Mouse (Mus musculus): ENCODE results near the gene E130114P18Rik. TPM values are rescaled to one million over a fixed set of nuclear protein-coding genes. Genes with fewer than 3 reads are reported as not detected.
A peak's percentile ranks its signal among the peaks of the same experiment; 100 is the strongest.

Gene E130114P18Rik
- polyA plus RNA-seq, 1 experiment from 2014 or later = 0.35 TPM

DNA sequence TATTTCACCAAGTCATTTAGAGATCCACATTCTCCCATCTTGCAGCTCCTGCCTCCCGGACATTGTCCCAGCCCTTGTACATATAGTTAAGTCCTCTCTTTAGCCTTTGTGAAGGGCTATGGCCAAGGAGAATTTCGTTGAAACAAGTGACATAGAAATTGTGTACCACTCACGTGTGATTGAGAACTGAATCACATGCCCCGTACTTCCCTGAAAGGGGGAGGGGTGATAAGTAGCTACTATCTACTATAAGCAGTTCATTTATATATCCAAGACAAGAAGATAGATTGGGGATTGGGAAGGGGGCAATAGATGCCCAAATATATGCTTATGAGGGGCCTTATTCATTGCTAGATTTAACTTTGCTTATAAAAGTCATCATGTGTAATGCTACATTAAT, 10.9 kb downstream of the E130114P18Rik start:
- H3K4me1 ChIP-seq (ENCODE audit: control insufficient read depth, insufficient read depth, low read length) = no peaks in the 10 kb centered on the region
- no peaks in the 10 kb centered on the region for H3K27me3 ChIP-seq (ENCODE audit: control insufficient read depth, insufficient read depth, low read length)
- no peak overlapping the region for H3K4me3 ChIP-seq (ENCODE audit: low read length)
- H3K27ac ChIP-seq (ENCODE audit: low read depth, low read length) = no peak overlapping the region
- no peaks in the 10 kb centered on the region for H3K9me3 ChIP-seq (ENCODE audit: control insufficient read depth, low read length)
- H3K9ac ChIP-seq (ENCODE audit: low read depth, low read length) = no peak overlapping the region
- WGBS = 79% methylated on average over 4 of the region's 4 CpGs
- H3K36me3 ChIP-seq (ENCODE audit: control insufficient read depth, insufficient read depth, low read length) = no peaks in the 10 kb centered on the region
- H3K4me2 ChIP-seq (replicated peaks; ENCODE audit: low read depth, low read length) = no peak overlapping the region
- ATAC-seq (ENCODE audit: low FRiP score, low TSS enrichment) = no peak

DNA sequence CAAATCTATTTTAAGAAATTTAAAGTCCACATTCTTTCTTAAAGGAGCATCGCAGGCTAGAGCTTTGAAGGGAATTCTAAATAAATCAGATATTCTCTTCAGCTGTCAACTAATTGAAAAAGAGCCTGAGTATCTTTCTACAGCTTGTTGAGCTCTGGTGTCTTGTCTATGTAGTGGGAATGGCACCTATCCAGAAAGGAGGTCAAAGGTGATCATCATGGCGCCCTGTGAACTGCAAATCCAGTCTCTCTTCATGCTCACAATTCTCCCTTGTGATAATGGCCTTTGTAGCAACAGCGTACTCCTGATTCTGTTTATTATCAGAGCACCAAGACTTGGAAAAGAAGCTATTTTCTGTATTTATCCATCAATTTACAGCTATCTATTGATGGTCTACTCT, 11.8 kb downstream of the E130114P18Rik start:
- no peak overlapping the region for H3K4me3 ChIP-seq (ENCODE audit: low read length)
- H3K4me1 ChIP-seq (ENCODE audit: control insufficient read depth, insufficient read depth, low read length) = no peaks in the 10 kb centered on the region
- 88% methylated on average over 3 of the region's 3 CpGs for WGBS
- H3K36me3 ChIP-seq (ENCODE audit: control insufficient read depth, insufficient read depth, low read length) = no peaks in the 10 kb centered on the region
- peaks cover 1% of the 10 kb centered on the region; the same call in 1 of the 2 replicates for H3K27me3 ChIP-seq (ENCODE audit: control insufficient read depth, insufficient read depth, low read length)
- no peak for ATAC-seq (ENCODE audit: low FRiP score, low TSS enrichment)
- H3K27ac ChIP-seq (ENCODE audit: low read depth, low read length) = no peak overlapping the region
- H3K4me2 ChIP-seq (replicated peaks; ENCODE audit: low read depth, low read length) = no peak overlapping the region
- H3K9ac ChIP-seq (ENCODE audit: low read depth, low read length) = no peak overlapping the region
- no peaks in the 10 kb centered on the region for H3K9me3 ChIP-seq (ENCODE audit: control insufficient read depth, low read length)

DNA sequence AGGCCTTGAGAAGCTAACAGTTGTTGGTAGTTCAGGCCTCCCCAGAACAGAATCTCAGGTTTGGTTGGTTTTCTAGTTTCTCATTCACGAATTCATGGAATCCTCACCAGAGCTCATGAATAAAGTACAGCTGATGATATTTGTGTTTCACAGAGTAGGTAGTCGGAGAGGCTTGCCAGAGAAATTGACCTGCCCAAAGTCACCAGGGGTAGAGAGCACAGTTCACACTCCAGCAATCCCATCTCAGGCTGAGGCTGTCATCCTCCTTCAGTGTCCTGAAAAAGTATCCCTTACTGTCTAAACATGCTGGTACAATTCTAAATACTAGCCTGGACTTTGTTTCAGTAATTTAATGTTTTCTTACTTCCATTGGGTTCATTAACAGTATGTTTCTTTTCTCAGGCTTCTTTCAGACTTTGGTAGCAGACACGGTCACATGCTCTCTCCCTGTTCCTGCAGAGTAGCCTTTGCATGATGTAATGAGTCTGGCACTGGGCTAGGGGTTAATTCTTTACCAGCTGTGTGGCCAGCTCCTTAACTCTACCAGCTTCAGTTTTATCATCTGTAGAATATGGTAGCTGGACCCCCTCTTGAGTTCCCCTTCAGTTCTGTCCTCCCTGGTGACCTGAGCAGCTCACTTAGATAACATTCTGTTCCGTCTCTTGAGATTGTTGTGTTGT, 12.4 kb downstream of the E130114P18Rik start:
- Histone ChIP-seq H3K27me3 (ENCODE audit: control insufficient read depth, insufficient read depth, low read length) (peaks cover 5% of the 10 kb centered on the region; the same call in 1 of the 2 replicates), H3K4me2 (replicated peaks; ENCODE audit: low read depth, low read length) (no peak overlapping the region), H3K9ac (ENCODE audit: low read depth, low read length) (no peak overlapping the region), H3K4me1 (ENCODE audit: control insufficient read depth, insufficient read depth, low read length) (no peaks in the 10 kb centered on the region), H3K4me3 (ENCODE audit: low read length) (no peak overlapping the region), H3K9me3 (ENCODE audit: control insufficient read depth, low read length) (no peaks in the 10 kb centered on the region), H3K27ac (ENCODE audit: low read depth, low read length) (no peak overlapping the region), H3K36me3 (ENCODE audit: control insufficient read depth, insufficient read depth, low read length) (no peaks in the 10 kb centered on the region)
- ATAC-seq (ENCODE audit: low FRiP score, low TSS enrichment) = peak; percentile 64; the same call in 1 of the 2 replicates
- WGBS = 58% methylated on average over 4 of the region's 4 CpGs

DNA sequence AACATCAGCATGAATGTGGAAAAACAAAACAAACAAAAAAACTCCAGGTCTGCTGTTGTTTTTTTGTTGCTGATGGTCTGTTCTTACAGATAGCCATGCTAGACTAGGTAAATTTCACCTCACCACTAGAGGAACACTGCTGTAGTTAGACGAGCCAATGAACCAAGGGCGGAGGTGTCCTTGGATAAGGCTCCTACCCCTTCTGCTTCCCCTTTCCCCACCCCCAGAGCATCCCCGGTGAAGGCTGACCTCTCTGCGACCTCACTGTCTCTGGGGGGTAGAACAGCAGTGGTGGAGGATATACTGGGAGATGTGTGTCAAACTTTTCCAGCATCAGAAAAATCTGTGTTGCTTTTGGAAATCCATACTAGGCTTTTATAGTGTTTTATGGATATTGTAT, 13.3 kb downstream of the E130114P18Rik start:
- Histone ChIP-seq H3K4me3 (ENCODE audit: low read length) (no peak overlapping the region), H3K27ac (ENCODE audit: low read depth, low read length) (no peak overlapping the region), H3K9me3 (ENCODE audit: control insufficient read depth, low read length) (no peaks in the 10 kb centered on the region), H3K9ac (ENCODE audit: low read depth, low read length) (no peak overlapping the region), H3K4me2 (replicated peaks; ENCODE audit: low read depth, low read length) (no peak overlapping the region), H3K27me3 (ENCODE audit: control insufficient read depth, insufficient read depth, low read length) (peaks cover 5% of the 10 kb centered on the region; the same call in 1 of the 2 replicates), H3K36me3 (ENCODE audit: control insufficient read depth, insufficient read depth, low read length) (no peaks in the 10 kb centered on the region), H3K4me1 (ENCODE audit: control insufficient read depth, insufficient read depth, low read length) (no peaks in the 10 kb centered on the region)
- WGBS = 29% methylated on average over 4 of the region's 4 CpGs
- ATAC-seq (ENCODE audit: low FRiP score, low TSS enrichment) = no peak

DNA sequence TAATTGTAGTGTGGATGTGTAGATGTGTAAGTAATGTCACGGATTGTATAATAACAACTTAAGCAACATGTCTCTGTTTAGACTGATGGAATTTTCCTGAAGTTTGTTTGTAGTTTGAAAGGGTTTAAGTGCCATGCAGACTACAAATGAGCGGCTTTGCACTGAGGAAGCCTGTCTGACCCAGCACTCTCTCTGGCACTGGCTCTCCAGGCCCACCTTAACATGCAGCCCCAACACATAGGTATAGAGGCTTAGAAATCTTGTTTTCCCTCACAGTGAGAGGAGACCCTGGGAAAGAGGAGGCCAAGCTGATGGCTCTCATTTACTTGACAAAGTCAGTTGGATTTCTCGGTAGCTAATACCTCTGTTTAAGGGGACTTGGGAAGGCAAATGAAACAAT, 19.2 kb downstream of the E130114P18Rik start:
- peak overlapping the region; percentile 40; the same call in 1 of the 2 replicates for H3K4me3 ChIP-seq (ENCODE audit: low read length)
- H3K4me1 ChIP-seq (ENCODE audit: control insufficient read depth, insufficient read depth, low read length) = 0 out of 2 replicates have a peak, but pooled peaks cover 5% of the 10 kb centered on the region
- no peaks in the 10 kb centered on the region for H3K9me3 ChIP-seq (ENCODE audit: control insufficient read depth, low read length)
- no peaks in the 10 kb centered on the region for H3K36me3 ChIP-seq (ENCODE audit: control insufficient read depth, insufficient read depth, low read length)
- H3K27ac ChIP-seq (ENCODE audit: low read depth, low read length) = no peak overlapping the region
- no peak for ATAC-seq (ENCODE audit: low FRiP score, low TSS enrichment)
- 23% methylated on average over 3 of the region's 3 CpGs for WGBS
- peaks cover 33% of the 10 kb centered on the region for H3K27me3 ChIP-seq (ENCODE audit: control insufficient read depth, insufficient read depth, low read length)
- H3K9ac ChIP-seq (ENCODE audit: low read depth, low read length) = no peak overlapping the region
- peak overlapping the region; percentile 54; the same call in 1 of the 2 replicates for H3K4me2 ChIP-seq (replicated peaks; ENCODE audit: low read depth, low read length)

DNA sequence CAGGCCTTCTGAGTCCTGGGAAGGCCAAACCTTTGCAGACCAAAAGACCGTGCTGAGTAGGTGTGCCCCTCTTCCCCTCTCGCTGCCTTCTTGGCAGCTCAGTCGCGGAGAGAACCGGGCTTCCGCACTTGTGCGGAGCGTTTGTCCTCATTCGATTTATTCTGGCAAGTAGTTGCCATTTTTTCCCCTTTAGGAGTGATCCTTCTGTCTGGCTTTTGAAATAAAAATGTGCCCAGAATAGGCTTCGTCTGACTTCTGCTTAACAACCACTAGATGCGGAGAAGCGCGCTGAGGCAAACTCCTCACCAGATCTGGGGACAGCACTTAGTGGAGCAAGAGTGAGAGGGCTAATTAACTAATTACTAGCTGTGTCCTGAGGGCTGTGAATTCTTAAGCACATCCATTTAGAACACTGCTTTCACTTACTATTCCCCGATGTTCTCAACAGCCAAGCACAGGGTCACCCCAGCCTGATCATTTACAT, 19.9 kb downstream of the E130114P18Rik start:
- H3K4me2 ChIP-seq (replicated peaks; ENCODE audit: low read depth, low read length) = peak overlapping the region; percentile 54
- WGBS = under 1% methylated on average over 14 of the region's 14 CpGs

DNA sequence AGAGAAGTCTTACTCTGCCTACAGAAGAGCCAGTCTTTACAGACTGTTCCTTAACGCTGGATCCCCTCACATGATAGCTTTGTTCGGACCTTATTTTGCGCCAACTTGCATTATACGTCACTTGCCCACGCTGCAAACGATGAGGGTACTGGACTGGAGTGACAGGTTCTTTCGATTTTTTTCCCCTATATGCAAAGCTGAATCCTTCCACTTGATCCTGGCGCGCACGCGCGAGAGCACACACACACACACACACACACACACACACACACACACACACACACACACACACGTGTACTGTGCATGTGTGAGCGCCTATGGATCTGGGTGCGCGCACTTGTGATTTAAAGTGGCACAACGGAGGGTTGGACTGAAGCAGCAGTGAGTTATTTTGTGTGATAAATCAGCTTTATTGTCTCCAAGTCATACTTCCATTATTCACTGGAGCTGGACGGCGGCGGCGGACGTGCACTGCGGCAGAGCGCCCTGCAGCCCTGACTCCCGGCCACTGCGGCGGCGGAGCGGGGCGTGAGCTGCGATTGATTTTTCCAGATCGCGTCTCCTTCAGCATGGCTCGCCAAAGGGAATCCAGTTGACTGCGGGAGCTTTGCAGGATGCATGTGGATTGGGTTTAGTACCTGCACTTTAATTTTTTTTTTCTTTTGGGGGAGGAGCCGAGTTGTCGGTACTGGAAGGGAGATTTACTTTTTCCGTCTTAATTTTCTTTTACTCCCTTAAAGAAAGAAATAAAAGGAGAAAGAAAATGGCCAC, 20.5 kb downstream of the E130114P18Rik start:
- ATAC-seq (ENCODE audit: low FRiP score, low TSS enrichment) = peak; percentile 79
- peak overlapping the region; percentile 40 for H3K4me3 ChIP-seq (ENCODE audit: low read length)
- peak overlapping the region; percentile 52; the same call in 1 of the 2 replicates for H3K9ac ChIP-seq (ENCODE audit: low read depth, low read length)
- H3K9me3 ChIP-seq (ENCODE audit: control insufficient read depth, low read length) = no peaks in the 10 kb centered on the region
- H3K27ac ChIP-seq (ENCODE audit: low read depth, low read length) = peak overlapping the region; percentile 13; the same call in 1 of the 2 replicates
- H3K4me1 ChIP-seq (ENCODE audit: control insufficient read depth, insufficient read depth, low read length) = 0 out of 2 replicates have a peak, but pooled peaks cover 5% of the 10 kb centered on the region
- WGBS = under 1% methylated on average over 38 of the region's 38 CpGs
- peaks cover 46% of the 10 kb centered on the region for H3K27me3 ChIP-seq (ENCODE audit: control insufficient read depth, insufficient read depth, low read length)
- H3K4me2 ChIP-seq (replicated peaks; ENCODE audit: low read depth, low read length) = peak overlapping the region; percentile 54
- no peaks in the 10 kb centered on the region for H3K36me3 ChIP-seq (ENCODE audit: control insufficient read depth, insufficient read depth, low read length)

More for the DNA sequence above, 19.9 kb downstream of the E130114P18Rik start:
- no peaks in the 10 kb centered on the region for H3K36me3 ChIP-seq (ENCODE audit: control insufficient read depth, insufficient read depth, low read length)
- ATAC-seq (ENCODE audit: low FRiP score, low TSS enrichment) = peak; percentile 61; the same call in 1 of the 2 replicates
- H3K27ac ChIP-seq (ENCODE audit: low read depth, low read length) = peak overlapping the region; percentile 13; the same call in 1 of the 2 replicates
- peak overlapping the region; percentile 52; the same call in 1 of the 2 replicates for H3K9ac ChIP-seq (ENCODE audit: low read depth, low read length)
- 0 out of 2 replicates have a peak, but pooled peaks cover 5% of the 10 kb centered on the region for H3K4me1 ChIP-seq (ENCODE audit: control insufficient read depth, insufficient read depth, low read length)
- peaks cover 40% of the 10 kb centered on the region for H3K27me3 ChIP-seq (ENCODE audit: control insufficient read depth, insufficient read depth, low read length)
- peak overlapping the region; percentile 40 for H3K4me3 ChIP-seq (ENCODE audit: low read length)
- no peaks in the 10 kb centered on the region for H3K9me3 ChIP-seq (ENCODE audit: control insufficient read depth, low read length)

DNA sequence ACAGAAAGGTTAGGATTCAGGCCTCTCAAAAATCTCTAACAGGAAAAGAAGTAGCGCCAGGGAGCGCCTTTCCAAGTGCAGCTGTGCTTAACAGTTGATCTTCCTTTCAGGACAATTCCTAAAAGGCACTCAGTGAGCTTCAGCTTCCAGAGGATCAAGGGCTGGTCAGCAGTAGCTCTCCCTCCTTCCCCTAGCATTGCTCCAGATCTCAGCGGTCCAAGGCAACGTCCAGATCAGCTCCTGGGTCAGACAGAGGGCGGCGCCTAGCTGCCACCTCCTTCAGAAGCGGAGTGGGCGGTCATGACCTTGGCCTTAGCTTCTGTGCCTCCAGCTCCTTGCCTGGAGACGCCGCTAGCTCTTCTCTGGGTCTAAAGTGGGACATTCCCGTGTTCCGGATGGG, 23.6 kb downstream of the E130114P18Rik start:
- 5% methylated on average over 12 of the region's 12 CpGs for WGBS
- ATAC-seq (ENCODE audit: low FRiP score, low TSS enrichment) = no peak
- H3K27ac ChIP-seq (ENCODE audit: low read depth, low read length) = no peak overlapping the region

More for the DNA sequence above, 23.6 kb downstream of the E130114P18Rik start:
- peaks cover 37% of the 10 kb centered on the region for H3K27me3 ChIP-seq (ENCODE audit: control insufficient read depth, insufficient read depth, low read length)
- H3K9me3 ChIP-seq (ENCODE audit: control insufficient read depth, low read length) = no peaks in the 10 kb centered on the region
- no peak overlapping the region for H3K4me3 ChIP-seq (ENCODE audit: low read length)
- H3K4me2 ChIP-seq (replicated peaks; ENCODE audit: low read depth, low read length) = no peak overlapping the region
- H3K4me1 ChIP-seq (ENCODE audit: control insufficient read depth, insufficient read depth, low read length) = 0 out of 2 replicates have a peak, but pooled peaks cover 5% of the 10 kb centered on the region
- no peak overlapping the region for H3K9ac ChIP-seq (ENCODE audit: low read depth, low read length)
- H3K36me3 ChIP-seq (ENCODE audit: control insufficient read depth, insufficient read depth, low read length) = no peaks in the 10 kb centered on the region

All from kidney, embryonic 14.5 days (tissue).